Mouse (Mus musculus): Measurements from ENCODE around the gene Pla2g1b. TPM values are rescaled to one million over a fixed set of nuclear protein-coding genes. Genes with fewer than 3 reads are reported as not detected.
A peak's percentile ranks its signal among the peaks of the same experiment; 100 is the strongest.
"Not testable (repeated sequence)": the region's sequence is repeated elsewhere in the genome, so short reads cannot be mapped to it uniquely, and the experiment has no call there.

The Pla2g1b gene
- total RNA-seq, 2 experiments from 2014 or later = not detected

DNA sequence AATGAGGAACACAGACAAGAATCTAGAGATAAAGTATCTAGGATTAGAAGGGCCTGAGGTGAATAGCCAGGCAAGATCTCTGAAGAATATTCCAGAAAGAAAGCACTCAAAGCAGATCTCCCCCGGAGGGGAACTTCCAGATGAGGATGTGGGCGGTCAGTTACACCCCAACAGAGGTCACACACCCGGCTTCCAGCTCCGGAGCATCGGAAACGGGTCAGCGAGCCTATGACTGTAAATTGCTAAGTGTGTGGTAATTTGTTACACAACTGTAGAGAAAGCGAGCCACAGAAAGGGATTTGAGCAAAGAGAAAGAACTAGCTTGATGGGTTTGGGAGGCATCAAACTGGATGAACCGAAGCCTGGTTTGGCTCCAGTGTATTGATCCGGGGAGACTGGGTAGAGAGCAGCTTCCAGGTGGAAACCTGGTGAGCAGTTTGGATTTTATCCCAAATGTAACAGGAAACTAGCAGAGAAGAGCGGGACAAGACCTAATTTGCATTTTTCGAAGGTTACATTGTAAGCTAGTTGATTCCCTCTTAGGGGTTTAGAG is 34.4 kb downstream of the Pla2g1b start:
- no peak for DNase-seq (ENCODE audit: low spot score in 2 of 2)

DNA sequence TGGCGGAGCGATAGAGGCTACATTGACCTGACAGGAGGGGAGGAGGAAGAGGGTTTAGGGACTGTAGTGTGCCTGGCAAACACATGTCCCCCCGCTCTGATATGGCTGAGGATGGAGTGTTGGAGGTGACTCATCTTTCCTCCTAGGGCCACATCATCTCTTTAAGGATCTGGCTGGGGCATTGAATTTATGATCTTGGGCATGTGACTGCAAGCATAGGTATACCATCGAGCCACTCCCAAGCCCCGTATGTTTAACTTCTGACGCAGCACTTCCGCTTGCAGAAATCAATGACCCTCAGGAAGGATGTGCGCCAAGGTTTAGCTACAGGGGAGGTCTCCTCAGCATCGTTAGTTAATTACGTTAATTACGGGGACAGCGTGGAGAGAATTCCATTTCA is 37.0 kb downstream of the Pla2g1b start:
- DNase-seq (ENCODE audit: low spot score in 2 of 2) = no peak

DNA sequence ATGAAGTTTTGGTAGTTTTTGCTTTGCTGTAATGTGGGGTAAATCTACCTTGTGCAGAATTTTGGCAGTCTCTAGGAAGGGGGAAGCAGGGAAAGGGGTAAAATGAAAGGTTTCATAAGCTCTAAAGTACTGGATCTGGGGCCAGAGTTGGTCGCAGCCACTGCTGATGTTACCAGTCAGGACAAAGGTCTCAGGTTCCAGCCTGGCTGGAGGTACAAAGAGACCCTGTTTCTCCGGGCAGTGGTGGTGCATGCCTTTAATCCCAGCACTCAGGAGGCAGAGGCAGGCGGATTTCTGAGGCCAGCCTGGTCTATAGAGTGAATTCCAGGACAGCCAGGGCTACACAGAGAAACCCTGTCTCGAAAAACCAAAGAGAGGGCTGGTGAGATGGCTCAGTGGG is 39.6 kb downstream of the Pla2g1b start:
- DNase-seq (ENCODE audit: low spot score in 2 of 2) = not testable (repeated sequence)

DNA sequence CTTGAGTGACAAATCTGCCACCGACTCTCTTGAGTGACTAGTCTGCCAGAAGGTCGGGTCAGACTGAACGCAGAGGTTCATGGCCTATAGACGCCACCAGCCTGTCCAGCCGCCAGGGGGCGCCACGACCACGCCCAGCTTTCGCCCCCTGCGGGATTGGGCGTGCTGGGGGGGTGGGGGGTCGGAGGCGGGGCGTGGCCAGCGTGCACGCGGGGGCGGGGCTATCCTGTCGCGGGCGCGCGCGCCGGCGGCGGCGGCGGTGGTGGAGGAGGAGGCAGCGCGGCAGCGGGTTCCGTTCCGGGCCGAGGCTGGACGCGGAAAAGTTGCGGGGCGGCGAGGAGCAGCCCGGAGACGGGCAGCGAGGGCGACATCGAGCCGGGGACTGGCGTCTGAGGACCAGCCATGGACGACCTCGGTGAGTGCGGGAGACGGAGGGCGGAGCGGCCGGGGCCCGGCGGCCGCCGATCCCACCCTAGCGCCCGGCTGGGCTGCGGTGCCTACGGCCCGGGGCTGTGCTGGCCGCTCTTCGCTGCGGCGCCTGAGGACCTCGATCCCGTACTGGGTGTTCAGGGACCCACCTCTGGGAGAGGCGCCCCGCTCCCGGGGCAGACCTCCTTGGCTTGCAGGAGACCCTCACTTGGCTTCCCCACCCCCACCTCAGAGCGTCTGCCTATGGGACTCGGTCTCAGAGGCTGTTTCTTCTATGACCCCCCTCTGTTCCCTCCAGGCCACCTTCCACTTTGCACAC is 40.6 kb downstream of the Pla2g1b start, which contains the start of gene Pxn:
Pxn (plus strand) TSS at position 223 of the 748 bp plus-strand sequence.
- peak; percentile 99 for DNase-seq (ENCODE audit: low spot score in 2 of 2)

DNA sequence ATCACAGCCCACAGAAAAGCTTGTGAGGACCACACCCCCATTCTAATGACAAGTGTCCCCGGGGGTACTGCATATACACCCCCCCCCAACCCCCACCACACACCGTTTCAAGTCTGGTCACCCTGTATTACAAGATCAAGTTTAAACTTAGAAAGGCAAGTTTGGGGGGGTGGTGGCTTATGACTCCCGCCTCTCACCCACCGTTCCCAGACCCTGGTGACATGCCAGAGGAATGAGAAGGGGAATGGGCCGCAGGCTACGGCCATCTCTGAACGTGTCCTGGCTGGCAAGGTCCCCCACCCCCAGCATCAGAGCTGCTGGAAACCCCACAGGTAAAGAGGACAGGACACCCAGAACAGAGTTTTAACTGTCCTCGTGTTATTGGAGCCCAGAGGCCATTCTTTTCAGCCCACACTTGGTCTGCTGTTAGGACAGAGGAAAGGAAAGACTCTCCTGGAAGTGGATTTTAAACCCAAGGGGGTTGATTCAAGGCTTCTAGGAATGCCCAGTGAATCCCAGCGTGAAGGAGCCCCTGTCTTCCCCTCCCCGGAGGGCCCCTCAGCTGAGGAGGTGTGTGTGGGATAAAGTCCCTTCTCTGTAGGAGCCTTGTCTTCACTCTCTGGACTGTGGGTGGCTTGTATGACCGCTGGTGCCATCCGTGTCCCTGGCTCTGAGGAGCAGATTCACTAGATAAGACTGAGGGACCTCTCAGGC is 41.4 kb downstream of the Pla2g1b start:
- no peak for DNase-seq (ENCODE audit: low spot score in 2 of 2)

DNA sequence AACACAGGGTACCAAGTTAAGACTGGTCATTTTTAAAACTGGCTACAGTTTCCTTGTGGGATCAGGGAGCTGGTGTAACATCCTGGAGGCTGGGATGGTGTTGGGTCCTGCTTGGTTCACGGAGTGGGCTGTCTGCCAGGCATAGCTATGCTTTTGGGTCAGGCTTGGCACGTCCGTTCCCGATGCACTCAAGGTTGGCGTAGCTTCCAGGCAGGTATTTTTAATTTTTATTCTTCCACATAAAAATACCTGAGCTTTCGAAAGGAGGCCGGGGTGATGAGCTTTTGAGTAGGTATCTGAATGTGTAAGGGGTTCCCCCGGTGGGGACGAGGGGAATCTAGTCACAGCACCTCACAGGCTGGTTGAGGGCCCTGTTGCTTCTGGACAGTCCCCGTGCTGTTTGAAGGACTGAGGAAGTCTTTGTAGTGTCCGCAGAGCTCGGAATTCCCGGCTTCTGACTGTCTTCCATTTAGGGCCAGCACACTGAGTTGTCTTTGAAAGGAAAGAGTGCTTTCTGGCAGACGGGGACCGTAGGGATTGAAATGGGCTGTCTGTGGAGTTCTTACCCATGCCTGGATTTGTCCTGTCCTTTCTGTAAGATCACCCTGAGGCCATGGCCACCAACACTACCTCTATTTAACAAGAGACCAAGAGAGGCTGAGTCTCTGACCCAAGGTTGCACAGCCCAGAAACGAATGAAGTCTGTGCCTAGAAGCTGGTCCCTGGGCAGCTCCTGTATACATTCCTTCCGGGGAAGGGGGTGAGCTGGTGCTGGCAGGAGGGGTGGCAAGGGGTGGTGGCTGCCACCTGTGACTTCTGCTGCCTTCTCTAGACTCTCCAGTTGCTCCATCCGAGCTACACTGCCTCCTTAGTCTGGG is 42.2 kb downstream of the Pla2g1b start:
- peak; percentile 33 to 45 for DNase-seq (ENCODE audit: low spot score in 2 of 2)

DNA sequence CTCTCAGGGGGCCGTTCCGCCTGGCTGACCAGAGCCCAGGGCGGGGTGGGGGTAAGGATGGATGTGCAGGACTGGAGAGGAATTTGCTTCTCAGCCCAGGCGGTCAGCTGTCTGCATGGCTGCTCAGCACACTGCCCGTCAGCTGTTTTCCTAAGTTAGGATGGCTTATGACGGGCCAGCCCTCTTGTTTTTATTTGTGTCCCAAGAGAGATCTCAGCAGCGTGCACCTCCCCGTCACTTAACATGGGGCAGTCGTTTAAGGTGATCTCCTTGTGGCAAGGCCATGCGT is 42.7 kb downstream of the Pla2g1b start:
- DNase-seq (ENCODE audit: low spot score in 2 of 2) = no peak

DNA sequence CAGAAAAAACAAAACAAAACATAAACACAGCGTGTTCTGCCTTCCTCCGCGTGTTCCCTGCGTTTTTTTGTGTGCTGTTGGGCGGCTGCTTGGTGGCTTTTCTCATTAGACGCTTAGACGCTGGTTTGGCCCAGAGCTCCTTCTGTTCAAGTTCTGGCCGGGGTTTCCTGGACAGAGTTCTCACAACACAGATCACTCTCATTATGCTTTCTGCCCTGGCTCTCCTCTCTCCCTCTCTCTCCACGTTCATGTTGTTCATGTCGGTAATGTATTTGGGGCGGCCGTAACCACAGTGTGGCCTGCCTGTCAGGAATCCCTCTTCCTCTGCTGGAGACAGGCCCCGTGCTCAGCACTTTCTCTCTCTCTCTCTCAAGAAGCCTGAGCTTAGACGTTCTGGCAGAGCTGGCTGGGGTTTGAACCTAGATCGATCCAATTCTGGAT is 43.3 kb downstream of the Pla2g1b start:
- peak in 1 of 2 experiments; percentile 28 for DNase-seq (ENCODE audit: low spot score in 2 of 2)

DNA sequence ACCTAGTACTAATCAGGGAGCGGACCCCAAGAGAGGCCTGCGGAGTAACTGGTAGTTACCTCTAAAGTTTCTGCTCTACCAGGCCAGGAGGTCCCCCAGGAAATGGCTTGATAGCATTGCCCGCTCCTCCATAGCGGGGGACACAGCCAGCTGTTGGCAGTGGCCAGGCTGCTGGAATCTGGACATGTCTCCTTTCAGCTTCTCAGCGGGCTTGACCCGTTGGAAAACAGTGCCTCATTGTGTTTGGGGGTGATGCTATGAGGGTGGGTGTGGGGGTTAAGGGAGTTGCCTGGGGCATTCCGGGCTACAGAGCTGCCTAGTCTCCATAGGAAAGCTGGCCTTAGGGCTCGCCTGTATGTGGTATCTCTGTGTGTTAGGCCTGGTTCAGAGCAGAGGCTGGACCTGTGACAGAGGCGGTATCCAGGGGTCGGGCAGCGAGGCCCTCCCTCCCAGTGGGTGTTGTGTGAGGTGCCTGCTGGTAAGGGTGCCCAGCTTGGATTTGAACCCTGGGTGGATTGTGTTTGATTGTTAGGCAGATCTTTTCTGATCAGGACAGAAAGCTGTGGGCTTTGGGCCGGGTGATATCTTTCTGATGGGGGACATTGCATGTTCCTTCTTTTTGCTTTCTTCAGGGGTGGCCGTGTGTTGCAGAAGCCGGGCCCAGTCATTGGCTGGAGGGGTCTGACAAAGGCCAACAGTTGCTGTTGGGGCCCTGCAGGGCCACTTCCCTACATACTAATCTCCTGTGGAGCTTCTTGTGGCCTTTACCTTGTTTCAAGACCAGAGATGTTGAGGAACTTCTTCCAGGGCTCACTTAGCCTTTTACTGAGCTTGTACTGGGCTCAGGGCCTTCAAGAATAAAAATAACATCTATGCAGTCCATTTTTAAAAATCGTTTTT is 44.0 kb downstream of the Pla2g1b start:
- peak in 1 of 2 experiments; percentile 26 for DNase-seq (ENCODE audit: low spot score in 2 of 2)

DNA sequence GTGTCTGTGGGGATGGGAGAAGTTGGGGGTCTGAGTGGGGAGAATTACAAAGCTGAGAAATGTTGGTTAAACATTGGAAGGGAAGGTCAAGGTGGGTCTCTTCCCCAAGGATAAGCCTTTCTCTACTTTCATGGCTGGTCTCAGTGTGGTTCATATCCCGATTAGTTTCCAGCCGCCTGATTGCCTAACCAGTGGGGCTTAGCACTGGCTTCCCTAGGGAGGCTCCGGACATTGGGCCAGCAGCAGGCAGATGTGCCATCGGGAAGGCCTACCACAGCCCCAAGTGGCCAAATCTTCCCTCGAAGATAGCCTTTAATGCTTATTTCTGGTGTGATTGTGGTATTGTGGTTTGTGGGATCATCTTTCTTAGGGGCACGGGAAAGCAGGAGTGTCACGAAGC is 46.3 kb downstream of the Pla2g1b start:
- DNase-seq (ENCODE audit: low spot score in 2 of 2) = no peak

DNA sequence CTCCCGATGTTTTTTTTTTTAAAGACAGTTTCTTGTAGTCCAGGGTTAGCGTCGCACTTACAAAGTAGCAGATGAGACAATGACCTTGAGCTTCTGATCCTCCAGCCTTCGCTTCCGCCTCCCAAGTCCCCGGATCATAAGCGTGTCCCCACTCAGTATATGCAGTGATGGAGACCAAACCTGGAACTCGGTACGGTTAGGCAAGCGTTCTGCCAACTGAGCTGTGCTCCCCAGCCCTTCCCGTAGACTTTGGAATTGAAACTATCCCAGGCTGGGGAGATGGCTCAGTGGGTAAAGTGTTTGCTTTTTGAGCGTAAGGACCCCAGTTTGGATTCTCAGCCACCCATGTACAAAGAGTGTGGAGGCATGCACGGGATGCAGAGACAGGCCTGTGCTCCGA is 47.2 kb downstream of the Pla2g1b start:
- DNase-seq (ENCODE audit: low spot score in 2 of 2) = peak in 1 of 2 experiments; percentile 19

DNA sequence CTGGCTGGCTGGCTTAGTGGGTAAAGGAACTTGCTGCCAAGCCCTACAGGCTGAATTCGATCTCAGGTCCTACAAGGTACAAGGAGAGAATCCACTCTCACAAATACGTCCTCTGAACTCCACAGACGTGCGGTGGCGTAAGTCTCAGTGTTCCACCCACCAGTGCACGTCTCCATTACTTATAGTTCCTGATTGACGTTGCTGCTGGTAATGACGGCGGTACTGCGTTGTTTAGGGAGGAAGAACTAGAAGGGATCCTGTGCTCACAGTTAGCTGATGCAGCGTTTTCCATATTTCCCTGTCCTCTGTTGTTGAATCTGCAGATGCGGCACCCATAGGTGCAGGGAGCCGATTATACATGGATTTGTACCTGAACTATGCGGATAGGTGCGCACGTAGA is 47.7 kb downstream of the Pla2g1b start:
- DNase-seq (ENCODE audit: low spot score in 2 of 2) = no peak

DNA sequence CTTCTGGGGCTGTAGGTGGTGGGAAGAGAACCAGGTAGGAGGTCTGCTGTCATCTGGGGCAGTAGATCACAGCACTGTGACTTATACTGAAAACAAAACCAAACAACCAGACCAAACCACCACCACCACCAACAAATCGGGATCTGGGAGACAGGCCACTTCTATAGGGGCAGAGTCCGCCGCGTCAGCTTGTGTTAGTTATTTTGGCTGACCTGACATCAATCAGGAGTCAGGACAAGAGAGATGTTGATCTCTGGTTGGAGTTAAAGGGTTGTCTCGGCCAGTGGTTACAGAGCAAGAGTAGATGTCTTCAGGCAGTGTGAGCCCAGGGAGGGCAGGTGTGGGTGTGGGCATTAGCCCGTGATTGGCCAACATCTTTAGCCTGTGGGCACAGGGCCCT is 48.3 kb downstream of the Pla2g1b start:
- DNase-seq (ENCODE audit: low spot score in 2 of 2) = no peak

DNA sequence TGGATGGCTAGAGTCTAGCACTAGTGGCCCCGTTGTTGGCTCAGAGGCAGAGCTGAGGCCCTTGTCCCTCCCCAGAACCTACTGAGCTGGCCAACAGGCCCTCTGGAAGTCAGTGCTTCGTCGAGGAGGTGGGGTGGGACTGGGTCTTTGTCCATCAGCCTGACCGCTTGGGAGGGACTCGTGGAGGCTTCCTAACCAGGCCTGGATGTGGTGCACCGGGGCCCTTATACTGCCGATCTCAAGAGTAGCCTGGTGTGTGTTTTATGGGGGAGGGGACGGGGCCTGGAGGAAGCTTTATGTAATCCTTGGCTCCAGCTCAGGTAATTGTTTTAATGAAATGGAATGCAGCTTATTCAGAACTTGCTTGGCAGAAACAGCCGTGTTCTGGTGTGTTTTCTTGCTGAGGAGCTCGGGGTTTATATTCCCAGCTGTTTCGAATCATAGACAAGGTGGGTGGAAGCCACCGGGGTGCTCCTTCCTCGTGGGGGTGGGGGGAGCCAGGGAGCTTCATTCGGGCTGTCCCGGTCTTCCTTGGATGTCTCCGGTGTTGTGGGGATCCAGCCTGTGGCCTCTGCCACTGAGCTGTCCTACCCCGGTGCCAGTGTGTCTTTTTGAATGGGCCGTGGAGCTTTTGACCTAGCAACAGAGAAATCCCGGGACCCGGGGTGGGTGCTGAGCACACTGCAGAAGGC is 49.0 kb downstream of the Pla2g1b start:
- peak in 1 of 2 experiments; percentile 36 for DNase-seq (ENCODE audit: low spot score in 2 of 2)

DNA sequence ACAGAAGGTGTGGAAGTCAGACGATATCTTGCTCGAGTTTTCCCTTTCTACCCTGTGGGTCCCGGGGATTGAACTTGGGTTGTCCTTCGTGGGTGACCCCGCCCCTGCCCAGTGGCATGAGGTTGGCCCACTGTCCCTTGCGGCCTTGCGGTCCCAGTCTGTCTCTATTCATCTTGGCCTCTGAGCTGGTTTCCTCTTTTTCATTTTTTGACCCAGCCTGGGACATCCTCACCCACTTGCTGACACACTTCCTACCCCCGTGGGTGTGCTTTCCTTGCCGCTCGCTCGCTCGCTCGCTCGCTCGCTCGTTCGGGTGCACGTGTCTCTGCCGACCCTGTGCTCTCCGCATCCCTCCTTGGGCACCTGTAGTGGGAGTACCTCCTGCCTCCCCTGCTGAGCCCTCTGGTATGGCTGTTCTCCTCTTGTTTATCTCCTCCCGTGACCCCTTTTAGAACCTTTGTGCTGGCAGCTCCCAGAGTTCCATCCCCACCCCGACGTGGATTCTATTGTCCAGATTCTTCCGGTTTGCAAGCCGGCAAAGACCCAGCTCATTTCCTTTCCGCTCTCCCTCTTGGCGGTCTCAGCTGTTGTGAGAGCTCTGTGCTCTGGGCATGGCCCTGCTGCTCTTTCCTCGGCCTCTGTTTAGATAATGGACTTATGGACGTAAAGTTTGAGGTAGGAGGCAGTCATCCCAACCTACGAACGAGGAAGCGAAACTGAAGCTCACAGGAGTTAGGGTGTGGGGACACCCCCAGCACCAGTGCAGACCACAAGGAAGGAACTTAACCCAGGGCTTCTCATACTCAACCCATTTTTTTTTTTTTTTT is 50.2 kb downstream of the Pla2g1b start:
- DNase-seq (ENCODE audit: low spot score in 2 of 2) = peak in 1 of 2 experiments; percentile 46

DNA sequence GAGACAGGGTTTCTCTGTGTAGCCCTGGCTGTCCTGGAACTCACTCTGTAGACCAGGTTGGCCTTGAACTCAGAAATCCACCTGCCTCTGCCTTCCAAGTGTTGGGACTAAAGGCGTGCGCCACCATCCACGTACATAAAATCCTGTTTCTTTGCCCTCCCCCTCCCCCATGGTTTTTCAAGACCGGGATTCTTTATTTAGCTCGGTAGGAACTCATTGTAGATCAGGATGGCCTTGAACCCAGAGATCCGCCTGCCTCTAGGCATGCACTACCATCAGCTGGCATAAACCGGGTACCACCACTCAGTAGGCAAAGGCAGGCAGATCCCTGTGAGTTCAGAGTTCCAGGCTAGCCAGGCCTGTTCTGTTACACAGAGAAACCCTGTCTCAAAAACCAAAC is 50.8 kb downstream of the Pla2g1b start:
- DNase-seq (ENCODE audit: low spot score in 2 of 2) = peak in 1 of 2 experiments; percentile 17

DNA sequence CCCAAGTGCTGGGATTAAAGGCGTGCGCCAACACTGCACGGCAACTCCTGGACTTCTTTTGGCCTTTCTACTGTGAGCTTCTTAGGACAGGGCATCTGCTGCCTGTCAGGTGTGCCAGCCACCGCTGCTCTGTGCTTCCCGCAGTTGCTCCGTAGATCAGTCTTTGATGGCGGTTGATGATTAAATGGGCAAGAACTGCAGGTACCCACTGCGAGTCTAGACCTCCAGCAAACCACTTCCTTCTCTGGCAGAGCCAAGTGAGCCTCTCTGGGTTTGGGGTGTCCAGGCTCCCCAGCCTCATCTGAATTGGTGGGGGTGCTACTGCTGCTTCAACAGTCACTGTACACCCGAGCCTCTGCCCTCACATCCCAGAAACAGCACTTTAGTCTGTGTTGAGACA is 51.4 kb downstream of the Pla2g1b start:
- DNase-seq (ENCODE audit: low spot score in 2 of 2) = peak in 1 of 2 experiments; percentile 18

DNA sequence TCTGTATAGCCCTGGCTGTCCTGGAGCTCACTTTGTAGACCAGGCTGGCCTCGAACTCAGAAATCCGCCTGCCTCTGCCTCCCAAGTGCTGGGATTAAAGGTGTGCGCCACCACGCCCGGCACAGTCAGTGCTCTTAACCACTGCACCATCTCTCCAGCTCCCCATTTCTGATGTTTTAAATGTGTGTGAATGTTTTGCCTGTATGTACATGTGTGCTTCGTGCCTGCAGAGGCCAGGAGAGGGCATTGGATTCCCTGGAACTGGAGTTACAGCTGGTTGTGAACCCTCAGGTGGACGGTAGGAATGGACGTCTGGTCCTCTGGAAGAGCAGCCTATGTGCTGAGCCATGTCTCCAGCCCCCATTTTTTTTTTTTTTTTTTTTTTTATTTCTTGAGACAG is 52.2 kb downstream of the Pla2g1b start:
- not testable (repeated sequence) for DNase-seq (ENCODE audit: low spot score in 2 of 2)

Data from adrenal gland, adult 18-20 months (tissue).